Mouse (Mus musculus): Measurements from ENCODE around the gene Ascl3. TPM values are rescaled to one million over a fixed set of nuclear protein-coding genes. Genes with fewer than 3 reads are reported as not detected.

Gene Ascl3
- total RNA-seq, 2 experiments from 2014 or later: not detected

Other genes with a start within 250 kb of the Ascl3 start
- not detected in 2 replicates for gene Trim66, start 223.6 kb downstream of the Ascl3 start, total RNA-seq (2014; fragmentation: Nextera tagmentation)
- not detected in 2 replicates for gene Trim66, start 223.6 kb downstream of the Ascl3 start, total RNA-seq (2017)
- gene Rpl27a, start 212.6 kb downstream of the Ascl3 start, total RNA-seq (2014; fragmentation: Nextera tagmentation): 853 and 1,045 TPM in 2 replicates
- 970 and 1,232 TPM in 2 replicates for gene Rpl27a, start 212.6 kb downstream of the Ascl3 start, total RNA-seq (2017)
- gene St5, start 28.1 kb downstream of the Ascl3 start, total RNA-seq (2014; fragmentation: Nextera tagmentation): 8.5 and 16.1 TPM in 2 replicates
- 6.5 and 12.5 TPM in 2 replicates for gene St5, start 28.1 kb downstream of the Ascl3 start, total RNA-seq (2017)
- 40.8 and 50.5 TPM in 2 replicates for gene Akip1, start 28.0 kb downstream of the Ascl3 start, total RNA-seq (2014; fragmentation: Nextera tagmentation)
- gene Akip1, start 28.0 kb downstream of the Ascl3 start, total RNA-seq (2017): 35.3 and 43.5 TPM in 2 replicates
- gene BC051019, start 7.9 kb downstream of the Ascl3 start, total RNA-seq (2014; fragmentation: Nextera tagmentation): not detected in 2 replicates
- gene BC051019, start 7.9 kb downstream of the Ascl3 start, total RNA-seq (2017): not detected in 2 replicates
- 24.3 and 26.4 TPM in 2 replicates for gene Tmem9b, start 21.1 kb upstream of the Ascl3 start, total RNA-seq (2014; fragmentation: Nextera tagmentation)
- gene Tmem9b, start 21.1 kb upstream of the Ascl3 start, total RNA-seq (2017): 16.2 and 24.6 TPM in 2 replicates
- not detected in 2 replicates for gene Nrip3, start 50.3 kb upstream of the Ascl3 start, total RNA-seq (2014; fragmentation: Nextera tagmentation)
- gene Nrip3, start 50.3 kb upstream of the Ascl3 start, total RNA-seq (2017): not detected in 2 replicates
- gene Scube2, start 134.0 kb upstream of the Ascl3 start, total RNA-seq (2014; fragmentation: Nextera tagmentation): not detected in 2 replicates
- gene Scube2, start 134.0 kb upstream of the Ascl3 start, total RNA-seq (2017): not detected in 2 replicates
- 46.2 and 48.5 TPM in 2 replicates for gene Dennd5a, start 228.7 kb upstream of the Ascl3 start, total RNA-seq (2014; fragmentation: Nextera tagmentation)
- gene Dennd5a, start 228.7 kb upstream of the Ascl3 start, total RNA-seq (2017): 41.6 and 54.4 TPM in 2 replicates

All from megakaryocyte-erythroid progenitor cell, adult 5-6 weeks (primary cell).